Mouse (Mus musculus) embryonic facial prominence, embryonic 12.5 days (tissue): ENCODE measurements around the gene Gmds. TPM values are rescaled to one million over a fixed set of nuclear protein-coding genes. Genes with fewer than 3 reads are reported as not detected.

Source experiments
- ATAC-seq: fragments of 200-750 bp; cut with Nextera tagmentation; 2 replicates; pipeline ENCODE4 v1.8.0; 2017; ENCODE audit not compliant: insufficient number of reproducible peaks, insufficient read depth, low FRiP score, low TSS enrichment
- H3K27ac ChIP-seq: fragments of 300-500 bp; sonication (generic); 2 replicates; pipeline ENCODE4 v1.5.1; 2016; ENCODE audit warnings: mild to moderate bottlenecking
- H3K27me3 ChIP-seq: fragments of 300-500 bp; sonication (generic); 2 replicates; pipeline ENCODE4 v1.6.1; 2016; ENCODE audit warnings: mild to moderate bottlenecking, moderate library complexity
- H3K36me3 ChIP-seq: fragments of 300-500 bp; sonication (generic); 2 replicates; pipeline ENCODE4 v1.6.1; 2016; ENCODE audit warnings: mild to moderate bottlenecking
- H3K4me1 ChIP-seq: fragments of 300-500 bp; sonication (generic); 2 replicates; pipeline ENCODE4 v1.6.1; 2016
- H3K4me2 ChIP-seq: fragments of 300-500 bp; sonication (generic); replicated peaks from 2 replicates; pipeline ENCODE4 v1.6.1; 2016; ENCODE audit warnings: mild to moderate bottlenecking, moderate library complexity
- H3K4me3 ChIP-seq: fragments of 300-500 bp; sonication (generic); 2 replicates; pipeline ENCODE4 v1.5.1; 2016; ENCODE audit warnings: mild to moderate bottlenecking
- H3K9ac ChIP-seq: fragments of 300-500 bp; sonication (generic); 2 replicates; pipeline ENCODE4 v1.6.1; 2016; ENCODE audit warnings: mild to moderate bottlenecking, moderate library complexity
- H3K9me3 ChIP-seq: fragments of 300-500 bp; sonication (generic); 2 replicates; pipeline ENCODE4 v1.6.1; 2016; ENCODE audit warnings: mild to moderate bottlenecking, moderate library complexity
- WGBS: fragments of 180-500 bp; shearing (Covaris S2); methylation state at CpG from one replicate; pipeline ENCODE4 v1.1.7; 2016; 5-methylcytosine and 5-hydroxymethylcytosine counted together
- polyA plus RNA-seq: library from polyadenylated mRNA; unstranded; fragments of >200 nt; fragmentation: Nextera tagmentation; extraction: Ambion mirVana; gene quantifications from 2 replicates; pipeline ENCODE4 v1.2.1, GENCODE M21; 2016

Gmds gene
- polyA plus RNA-seq, 1 experiment from 2014 or later = 47.4 TPM

DNA sequence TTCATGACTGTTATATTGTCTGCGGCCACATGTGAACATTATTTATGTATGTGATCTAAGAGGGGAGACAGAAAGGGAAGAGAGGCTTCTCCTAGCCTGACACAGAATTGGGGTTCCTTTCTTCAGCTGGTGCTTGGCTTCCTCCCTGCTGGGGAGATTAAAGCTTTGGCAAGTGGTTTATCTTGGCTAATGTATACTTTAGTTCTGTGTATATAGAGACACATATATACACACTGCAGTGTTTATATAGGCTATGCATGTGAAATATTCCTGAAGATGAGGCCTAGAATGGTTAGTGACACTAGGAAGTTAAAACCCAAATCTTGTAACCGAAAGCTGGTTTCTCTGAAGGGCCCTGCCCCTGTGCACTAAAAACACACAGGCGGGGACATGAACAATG lies 450.0 kb downstream of the Gmds start:
- H3K36me3 ChIP-seq = no peaks in the 10 kb centered on the region
- 82% methylated on average over 3 of the region's 3 CpGs for WGBS
- H3K27me3 ChIP-seq = no peaks in the 10 kb centered on the region
- no peaks in the 10 kb centered on the region for H3K4me1 ChIP-seq
- ATAC-seq = no peak
- H3K27ac ChIP-seq = no peak overlapping the region
- no peaks in the 10 kb centered on the region for H3K9me3 ChIP-seq
- H3K4me2 ChIP-seq = no peak overlapping the region
- H3K4me3 ChIP-seq = no peak overlapping the region
- H3K9ac ChIP-seq = no peak overlapping the region

DNA sequence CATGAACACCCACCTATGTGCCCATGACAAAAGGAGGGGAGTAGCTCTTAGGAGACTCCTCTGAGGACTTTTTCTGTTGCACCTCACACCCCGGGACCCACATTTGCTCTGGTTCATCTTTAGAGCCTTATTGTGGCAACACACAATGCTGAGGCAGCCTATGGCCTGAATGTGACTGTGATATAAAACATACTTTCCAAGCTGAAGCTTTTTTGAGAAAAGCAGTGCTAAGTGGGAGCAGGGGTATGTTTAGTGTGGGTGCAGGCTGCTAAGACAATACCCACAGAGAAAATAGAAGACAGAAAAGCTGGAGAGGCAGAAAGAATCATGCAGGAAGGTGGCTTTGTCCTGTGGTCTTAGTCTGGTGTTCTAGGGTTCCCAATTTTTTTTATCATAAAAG lies 452.8 kb downstream of the Gmds start:
- H3K9ac ChIP-seq = no peak overlapping the region
- whole genome bisulfite sequencing = 85% methylated on average over 1 of the region's 1 CpGs
- H3K9me3 ChIP-seq = no peaks in the 10 kb centered on the region
- no peaks in the 10 kb centered on the region for H3K27me3 ChIP-seq
- H3K36me3 ChIP-seq = no peaks in the 10 kb centered on the region
- H3K4me3 ChIP-seq = no peak overlapping the region
- no peak for ATAC-seq
- no peak overlapping the region for H3K4me2 ChIP-seq
- H3K27ac ChIP-seq = no peak overlapping the region
- H3K4me1 ChIP-seq = no peaks in the 10 kb centered on the region

DNA sequence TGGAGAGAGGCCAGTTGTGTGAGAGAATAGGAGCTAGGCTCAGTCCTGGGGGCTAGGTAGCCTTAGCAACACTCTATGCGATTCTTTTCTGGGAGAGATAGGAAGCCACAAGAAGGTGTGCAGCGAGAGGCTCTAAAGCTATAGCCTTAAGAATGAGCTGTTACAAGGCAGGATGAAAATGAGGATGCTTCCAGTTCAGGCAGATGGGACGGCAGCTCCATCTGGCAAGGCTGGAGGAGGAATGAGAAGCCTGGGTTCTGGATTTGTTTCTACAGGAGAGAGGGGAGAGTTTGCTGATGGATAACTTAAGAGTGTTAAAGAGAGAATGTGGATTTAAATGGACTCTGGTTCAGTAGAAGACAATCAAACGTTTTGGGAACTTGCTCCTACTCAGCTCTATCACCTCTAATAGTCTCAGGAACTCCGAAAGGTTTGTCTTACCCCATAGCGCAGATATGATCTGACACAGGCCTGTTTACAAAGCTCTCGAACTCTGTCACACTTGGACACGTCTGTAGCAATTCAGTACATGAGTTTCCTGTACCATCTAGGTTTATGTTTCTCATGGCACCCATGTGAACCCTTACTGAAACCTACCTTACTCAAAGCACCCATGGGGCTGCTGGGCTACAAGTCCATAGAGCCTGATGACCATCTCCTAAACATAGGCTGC lies 459.6 kb downstream of the Gmds start:
- Histone ChIP-seq H3K27me3 (no peaks in the 10 kb centered on the region), H3K27ac (no peak overlapping the region), H3K4me1 (peaks cover 9% of the 10 kb centered on the region; the same call in 1 of the 2 replicates), H3K9me3 (no peaks in the 10 kb centered on the region), H3K4me2 (no peak overlapping the region), H3K36me3 (no peaks in the 10 kb centered on the region), H3K4me3 (no peak overlapping the region), H3K9ac (no peak overlapping the region)
- no peak for ATAC-seq
- 82% methylated on average over 8 of the region's 8 CpGs for WGBS

DNA sequence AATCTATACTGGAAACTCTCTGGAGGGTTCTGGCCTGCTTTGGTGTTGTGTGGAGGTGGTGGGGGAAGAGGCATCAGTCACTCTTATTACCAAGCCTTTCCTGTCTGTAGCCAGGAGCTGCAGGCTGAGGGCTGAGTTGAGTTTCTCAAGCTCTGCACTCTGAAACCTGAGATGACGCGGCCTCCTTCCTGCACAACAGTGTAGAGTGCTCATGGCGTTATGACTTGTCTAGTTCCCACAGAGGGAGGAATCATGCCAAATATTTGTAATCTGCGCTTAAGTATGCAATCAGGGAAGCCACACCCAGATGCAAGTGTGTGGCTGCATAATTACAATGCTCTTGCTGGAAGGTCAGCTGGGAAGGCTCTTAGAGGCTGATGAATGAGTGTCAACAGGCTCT lies 461.5 kb downstream of the Gmds start:
- 36% methylated on average over 4 of the region's 4 CpGs for WGBS
- no peak overlapping the region for H3K9ac ChIP-seq
- H3K9me3 ChIP-seq = no peaks in the 10 kb centered on the region
- no peak overlapping the region for H3K27ac ChIP-seq
- peaks cover 9% of the 10 kb centered on the region; the same call in 1 of the 2 replicates for H3K4me1 ChIP-seq
- H3K4me2 ChIP-seq = no peak overlapping the region
- no peaks in the 10 kb centered on the region for H3K27me3 ChIP-seq
- ATAC-seq = peak; percentile 74; the same call in 1 of the 2 replicates
- H3K36me3 ChIP-seq = no peaks in the 10 kb centered on the region
- no peak overlapping the region for H3K4me3 ChIP-seq

DNA sequence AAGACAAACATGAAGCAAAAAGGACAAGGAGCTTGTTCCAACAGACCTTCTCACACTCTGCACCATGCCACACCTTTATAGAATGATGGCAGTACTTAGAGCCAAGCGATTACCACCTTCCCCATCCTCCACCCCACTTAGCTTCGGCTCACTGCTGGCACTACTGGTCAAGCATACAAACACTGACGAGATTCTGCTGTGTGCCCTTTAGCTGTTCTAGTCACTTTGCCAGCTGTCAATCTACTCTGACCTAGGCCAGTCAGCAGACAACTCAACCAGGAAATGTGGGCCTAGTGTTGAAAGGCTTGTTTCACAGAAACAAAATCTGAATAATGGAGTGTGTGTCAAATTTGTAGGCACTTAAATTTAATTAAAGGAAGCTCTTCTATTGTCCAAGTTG lies 464.1 kb downstream of the Gmds start:
- H3K4me1 ChIP-seq = peaks cover 9% of the 10 kb centered on the region; the same call in 1 of the 2 replicates
- no peaks in the 10 kb centered on the region for H3K27me3 ChIP-seq
- no peak overlapping the region for H3K4me2 ChIP-seq
- no peaks in the 10 kb centered on the region for H3K9me3 ChIP-seq
- WGBS = 61% methylated on average over 3 of the region's 3 CpGs
- H3K9ac ChIP-seq = no peak overlapping the region
- H3K36me3 ChIP-seq = no peaks in the 10 kb centered on the region
- H3K27ac ChIP-seq = no peak overlapping the region
- ATAC-seq = no peak
- H3K4me3 ChIP-seq = no peak overlapping the region

DNA sequence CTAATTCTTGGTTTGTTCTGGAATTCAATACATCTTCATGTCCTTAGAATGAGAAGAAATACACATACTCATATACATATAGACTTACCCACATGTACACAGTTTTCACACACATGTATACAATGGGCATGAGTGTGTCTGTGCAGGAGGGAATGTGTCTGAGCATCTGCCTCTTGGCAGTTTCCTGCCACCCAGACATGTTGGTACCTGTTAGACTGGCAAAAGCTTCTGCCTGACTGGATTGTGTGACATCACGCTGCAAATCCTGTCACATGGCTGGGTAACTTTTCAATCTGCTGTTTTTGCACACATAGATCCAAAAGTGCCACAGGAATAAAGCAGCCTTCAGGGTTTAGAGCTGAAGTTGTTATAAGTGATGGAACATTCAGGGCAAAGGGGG lies 465.3 kb downstream of the Gmds start:
- H3K9me3 ChIP-seq = no peaks in the 10 kb centered on the region
- no peak overlapping the region for H3K27ac ChIP-seq
- H3K9ac ChIP-seq = no peak overlapping the region
- no peaks in the 10 kb centered on the region for H3K36me3 ChIP-seq
- H3K4me3 ChIP-seq = no peak overlapping the region
- no peak overlapping the region for H3K4me2 ChIP-seq
- H3K4me1 ChIP-seq = peaks cover 9% of the 10 kb centered on the region; the same call in 1 of the 2 replicates
- no peak for ATAC-seq
- H3K27me3 ChIP-seq = no peaks in the 10 kb centered on the region
- WGBS = 85% methylated on average over 1 of the region's 1 CpGs

DNA sequence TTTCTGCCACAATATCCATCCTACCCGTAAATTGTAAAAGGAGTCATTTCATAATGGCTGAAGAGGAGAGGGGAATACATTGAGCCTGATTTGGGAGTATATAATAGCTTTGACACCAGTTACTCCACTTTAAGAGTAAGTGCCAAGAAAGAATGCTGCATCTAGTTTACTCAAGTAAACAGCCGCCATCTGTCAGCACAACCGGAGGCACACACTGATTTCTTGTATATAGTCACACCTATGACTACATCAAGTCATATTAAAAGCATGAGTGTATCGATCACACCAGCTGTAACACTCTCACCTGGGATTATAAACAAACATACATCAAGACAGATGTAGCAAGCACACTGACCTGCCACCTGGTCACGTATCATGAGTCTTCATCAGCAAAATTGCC lies 473.8 kb downstream of the Gmds start:
- no peak for ATAC-seq
- Histone ChIP-seq H3K27me3 (0 out of 2 replicates have a peak, but pooled peaks cover 7% of the 10 kb centered on the region), H3K4me2 (no peak overlapping the region), H3K9ac (no peak overlapping the region), H3K9me3 (no peaks in the 10 kb centered on the region), H3K4me1 (peaks cover 7% of the 10 kb centered on the region), H3K4me3 (no peak overlapping the region), H3K27ac (no peak overlapping the region), H3K36me3 (no peaks in the 10 kb centered on the region)
- 87% methylated on average over 5 of the region's 5 CpGs for WGBS

DNA sequence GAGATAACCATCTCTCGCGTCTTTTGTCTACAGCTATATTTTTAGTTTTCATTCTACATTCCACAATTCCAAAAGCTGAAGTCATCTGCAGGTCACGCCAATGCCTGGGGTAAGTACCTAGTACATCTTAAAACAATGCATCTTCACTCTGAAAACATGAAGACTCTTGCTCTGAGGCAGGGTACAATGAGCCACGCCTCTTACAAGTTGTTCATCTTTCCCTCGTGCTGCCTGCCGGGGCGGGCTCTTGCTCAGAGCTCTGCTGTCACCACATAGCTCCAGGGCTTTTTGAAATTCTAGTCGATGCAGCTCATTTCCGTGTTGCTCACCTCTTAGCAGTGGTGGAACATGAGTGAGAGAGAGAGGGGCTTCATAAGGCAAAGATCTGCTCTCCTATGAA lies 475.1 kb downstream of the Gmds start:
- Histone ChIP-seq H3K27me3 (0 out of 2 replicates have a peak, but pooled peaks cover 7% of the 10 kb centered on the region), H3K4me2 (no peak overlapping the region), H3K27ac (no peak overlapping the region), H3K9me3 (no peaks in the 10 kb centered on the region), H3K4me1 (peaks cover 12% of the 10 kb centered on the region), H3K36me3 (no peaks in the 10 kb centered on the region), H3K9ac (no peak overlapping the region), H3K4me3 (no peak overlapping the region)
- no peak for ATAC-seq
- WGBS = 38% methylated on average over 9 of the region's 9 CpGs

DNA sequence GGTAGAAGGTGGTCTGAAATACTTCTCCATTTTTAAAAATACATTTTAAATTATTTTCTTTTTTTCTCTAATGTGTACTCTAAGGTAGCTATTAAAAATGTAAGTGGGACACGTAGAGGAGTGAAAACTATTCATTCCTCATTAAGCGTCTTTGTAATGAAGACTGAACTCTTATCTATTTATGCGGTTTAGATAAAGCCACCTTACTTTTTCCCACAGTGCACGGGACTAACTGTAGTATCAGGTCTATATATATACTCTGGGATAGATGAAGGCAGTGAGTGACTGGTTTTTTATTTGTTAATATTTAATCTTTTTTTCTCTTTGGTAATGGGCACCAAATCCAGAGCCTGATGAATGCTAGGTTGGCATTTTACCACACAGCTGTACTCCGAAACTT lies 478.3 kb downstream of the Gmds start:
- H3K4me1 ChIP-seq = peaks cover 12% of the 10 kb centered on the region
- H3K27me3 ChIP-seq = peaks cover 17% of the 10 kb centered on the region; the same call in 1 of the 2 replicates

DNA sequence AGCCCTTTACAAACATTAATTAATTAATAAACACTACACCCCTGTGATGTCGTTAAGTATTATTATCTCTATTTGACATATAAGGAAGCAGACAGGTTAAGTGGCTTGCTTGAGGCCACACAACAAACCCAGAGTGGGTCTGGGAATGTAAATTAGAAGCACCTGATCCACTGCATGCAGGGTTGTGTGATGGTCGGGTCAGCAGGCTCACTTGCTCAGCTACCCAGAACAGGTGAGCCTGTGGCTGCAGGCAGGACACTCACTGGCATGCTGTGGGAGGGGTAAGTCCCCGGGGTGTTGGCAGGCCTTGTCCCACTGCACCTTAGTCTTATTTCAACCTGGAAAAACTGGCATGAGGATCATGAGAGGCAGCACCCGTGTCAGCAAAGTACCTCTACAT lies 484.5 kb downstream of the Gmds start:
- Histone ChIP-seq H3K4me3 (no peak overlapping the region), H3K9me3 (no peaks in the 10 kb centered on the region), H3K4me1 (peaks cover 9% of the 10 kb centered on the region; the same call in 1 of the 2 replicates), H3K27me3 (peaks cover 20% of the 10 kb centered on the region), H3K36me3 (no peaks in the 10 kb centered on the region), H3K27ac (no peak overlapping the region), H3K9ac (no peak overlapping the region), H3K4me2 (no peak overlapping the region)
- ATAC-seq = no peak
- WGBS = 45% methylated on average over 4 of the region's 4 CpGs

More for the DNA sequence above, 478.3 kb downstream of the Gmds start:
- Histone ChIP-seq H3K4me2 (no peak overlapping the region), H3K9ac (no peak overlapping the region), H3K36me3 (no peaks in the 10 kb centered on the region), H3K4me3 (no peak overlapping the region), H3K9me3 (no peaks in the 10 kb centered on the region), H3K27ac (no peak overlapping the region)
- 79% methylated on average over 5 of the region's 5 CpGs for WGBS
- ATAC-seq = no peak

DNA sequence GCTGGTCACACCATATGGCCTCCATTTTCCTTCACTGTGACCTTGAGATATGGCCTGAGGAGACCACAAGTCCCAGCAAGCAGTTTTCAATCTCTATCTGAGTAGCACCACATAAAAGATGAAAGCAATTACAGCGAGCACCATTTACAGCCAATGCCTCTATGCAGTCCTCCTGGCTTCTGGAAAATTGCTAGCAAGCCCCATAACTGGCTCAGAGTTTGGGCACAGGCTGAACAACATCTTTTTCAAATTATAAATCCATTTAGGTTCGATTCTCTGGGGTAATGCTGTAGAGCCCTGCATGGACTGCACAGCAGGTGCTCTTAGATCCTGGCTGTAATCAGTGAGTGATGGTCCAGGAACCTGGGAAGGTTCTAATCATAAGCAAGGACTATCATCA lies 485.0 kb downstream of the Gmds start:
- no peak overlapping the region for H3K4me2 ChIP-seq
- no peaks in the 10 kb centered on the region for H3K36me3 ChIP-seq
- WGBS = 17% methylated on average over 2 of the region's 2 CpGs
- peaks cover 9% of the 10 kb centered on the region; the same call in 1 of the 2 replicates for H3K4me1 ChIP-seq
- peak; percentile 15; the same call in 1 of the 2 replicates for ATAC-seq
- no peak overlapping the region for H3K9ac ChIP-seq
- H3K27me3 ChIP-seq = peaks cover 20% of the 10 kb centered on the region
- no peaks in the 10 kb centered on the region for H3K9me3 ChIP-seq
- H3K4me3 ChIP-seq = no peak overlapping the region
- no peak overlapping the region for H3K27ac ChIP-seq

DNA sequence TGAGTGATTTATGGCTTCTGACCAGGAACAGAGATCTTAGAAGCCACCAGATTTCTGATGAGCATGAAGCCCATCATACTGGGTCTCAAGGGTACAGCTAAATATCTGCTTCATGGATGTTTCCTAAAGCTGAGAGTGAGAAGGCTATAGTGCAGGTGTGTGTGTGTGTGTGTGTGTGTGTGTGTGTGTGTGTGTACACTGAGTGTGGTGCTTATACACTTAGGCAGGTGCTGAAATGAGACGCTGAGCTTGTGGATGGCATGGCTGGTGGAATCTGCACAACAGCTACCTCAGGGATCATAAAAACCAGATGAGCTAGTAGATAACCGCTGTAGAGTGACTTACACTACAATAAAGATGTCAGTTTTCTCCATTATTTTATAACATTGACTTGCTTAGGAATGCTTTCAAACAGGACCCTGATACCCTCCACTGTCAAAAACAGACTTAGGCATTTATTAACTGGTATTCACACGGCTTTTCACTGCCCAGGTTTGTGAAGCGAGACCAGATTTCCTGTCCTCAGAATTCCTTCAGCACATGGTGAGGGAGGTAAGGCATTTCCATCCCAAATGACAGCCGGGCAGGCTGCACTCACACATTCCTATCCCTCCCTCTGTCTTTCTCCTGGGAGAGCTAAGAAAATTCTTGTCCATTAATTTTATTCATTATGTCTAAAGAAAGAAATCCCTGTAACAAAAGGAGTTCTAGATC lies 489.1 kb downstream of the Gmds start:
- Histone ChIP-seq H3K9me3 (no peaks in the 10 kb centered on the region), H3K4me2 (no peak overlapping the region), H3K27me3 (peaks cover 7% of the 10 kb centered on the region; the same call in 1 of the 2 replicates), H3K36me3 (no peaks in the 10 kb centered on the region), H3K4me3 (no peak overlapping the region), H3K4me1 (peaks cover 9% of the 10 kb centered on the region; the same call in 1 of the 2 replicates), H3K27ac (no peak overlapping the region), H3K9ac (no peak overlapping the region)
- ATAC-seq = no peak
- 37% methylated on average over 5 of the region's 5 CpGs for WGBS
